Mouse (Mus musculus) testis, adult 2 months (tissue): ENCODE measurements around the gene AW209491.

Experiments
- CTCF ChIP-seq: fragments of 200-500 bp; IDR thresholded peaks from 2 replicates; pipeline ENCODE4 v1.5.1; 2012; ENCODE audit warnings: low read depth, mild to moderate bottlenecking, inconsistent platforms, low read length, moderate library complexity; ENCODE audit not compliant: control insufficient read depth, insufficient read depth, insufficient replicate concordance
- POLR2A ChIP-seq: fragments of 200-500 bp; IDR thresholded peaks from 2 replicates; pipeline ENCODE4 v1.6.1; 2012; ENCODE audit warnings: low read depth, mild to moderate bottlenecking, inconsistent platforms, low read length, moderate library complexity; ENCODE audit not compliant: control insufficient read depth

- TF ChIP-seq CTCF (no peak), POLR2A (no peak)
These were observed 40.4 kb downstream of the AW209491 start for GRCm38 (mm10) chr13:14670342-14670741.
